Mouse (Mus musculus) heart, embryonic 10.5 days (tissue): Measurements from ENCODE around the gene Ankub1. TPM values are rescaled to one million over a fixed set of nuclear protein-coding genes. Genes with fewer than 3 reads are reported as not detected.
A peak's percentile ranks its signal among the peaks of the same experiment; 100 is the strongest.

Experiments
- DNase-seq: peaks from one replicate; pipeline ENCODE4 v3.0.0-alpha.2; 2017; ENCODE audit warnings: low spot score
- H3K27ac ChIP-seq: fragments of 300-500 bp; sonication (generic); 2 replicates; pipeline ENCODE4 v1.5.1; 2016; ENCODE audit warnings: mild to moderate bottlenecking
- H3K27me3 ChIP-seq: fragments of 300-500 bp; sonication (generic); 2 replicates; pipeline ENCODE4 v1.6.1; 2016; ENCODE audit warnings: mild to moderate bottlenecking; ENCODE audit not compliant: poor library complexity, insufficient read depth, severe bottlenecking
- H3K36me3 ChIP-seq: fragments of 300-500 bp; sonication (generic); 2 replicates; pipeline ENCODE4 v1.6.1; 2016; ENCODE audit warnings: mild to moderate bottlenecking, moderate library complexity
- H3K4me1 ChIP-seq: fragments of 300-500 bp; sonication (generic); 2 replicates; pipeline ENCODE4 v1.6.1; 2016; ENCODE audit warnings: mild to moderate bottlenecking
- H3K4me3 ChIP-seq: fragments of 300-500 bp; sonication (generic); 2 replicates; pipeline ENCODE4 v1.5.1; 2016; ENCODE audit warnings: mild to moderate bottlenecking, moderate library complexity
- H3K9me3 ChIP-seq: fragments of 300-500 bp; sonication (generic); 2 replicates; pipeline ENCODE4 v1.6.1; 2016; ENCODE audit warnings: mild to moderate bottlenecking, moderate library complexity
- WGBS: fragments of 180-500 bp; shearing (Covaris S2); methylation state at CpG from one replicate; pipeline ENCODE4 v1.1.7; 2016; 5-methylcytosine and 5-hydroxymethylcytosine counted together
- polyA plus RNA-seq: library from polyadenylated mRNA; unstranded; fragments of >200 nt; fragmentation: Nextera tagmentation; extraction: Ambion mirVana; gene quantifications from 2 replicates; pipeline ENCODE4 v1.2.1, GENCODE M21; 2016

Ankub1 gene
- polyA plus RNA-seq = 0.09 TPM in 1 of 2 replicates, not detected in the other

GRCm38 (mm10) chr3:57692719-57693118 is at the start of gene Ankub1:
Gene Ankub1 (minus strand): TSS chr3:57692799.
- no peaks in the 10 kb centered on the region for H3K4me1 ChIP-seq
- DNase-seq = no peak
- WGBS = 72% methylated on average over 2 of the region's 2 CpGs

GRCm38 (mm10) chr3:57739830-57740229 is 47.2 kb upstream of the Ankub1 start:
- H3K4me1 ChIP-seq = peaks cover 5% of the 10 kb centered on the region
- no peak overlapping the region for H3K27ac ChIP-seq
- WGBS = 96% methylated on average over 1 of the region's 1 CpGs
- no peaks in the 10 kb centered on the region for H3K9me3 ChIP-seq
- no peak overlapping the region for H3K4me3 ChIP-seq
- no peak for DNase-seq
- no peaks in the 10 kb centered on the region for H3K27me3 ChIP-seq
- H3K36me3 ChIP-seq = no peaks in the 10 kb centered on the region

More at GRCm38 (mm10) chr3:57692719-57693118, at the start of gene Ankub1:
- H3K27me3 ChIP-seq = no peaks in the 10 kb centered on the region
- no peak within 1 kb of the TSS for H3K4me3 ChIP-seq
- H3K9me3 ChIP-seq = no peaks in the 10 kb centered on the region
- H3K27ac ChIP-seq = no peak within 1 kb of the TSS
- H3K36me3 ChIP-seq = no peaks in the 10 kb centered on the region

- no peaks in the 10 kb centered on the region for H3K36me3 ChIP-seq
- H3K4me3 ChIP-seq = peak overlapping the region; percentile 85
- H3K27ac ChIP-seq = peak overlapping the region; percentile 93
- no peaks in the 10 kb centered on the region for H3K9me3 ChIP-seq
- H3K27me3 ChIP-seq = no peaks in the 10 kb centered on the region
- H3K4me1 ChIP-seq = peaks cover 5% of the 10 kb centered on the region
- WGBS = 2% methylated on average over 13 of the region's 13 CpGs
- no peak for DNase-seq
Measured at GRCm38 (mm10) chr3:57736419-57737095, 44.0 kb upstream of the Ankub1 start.

GRCm38 (mm10) chr3:57735511-57736370 is 43.1 kb upstream of the Ankub1 start, which contains the start of gene Rnf13:
Gene Rnf13 (plus strand): TSS chr3:57736062.
- Histone ChIP-seq H3K4me3 (peak within 1 kb of the TSS; percentile 85), H3K27me3 (no peaks in the 10 kb centered on the region), H3K27ac (peak within 1 kb of the TSS; percentile 93), H3K9me3 (no peaks in the 10 kb centered on the region), H3K36me3 (no peaks in the 10 kb centered on the region), H3K4me1 (peaks cover 5% of the 10 kb centered on the region)
- peak; percentile 98 for DNase-seq
- under 1% methylated on average over 59 of the region's 59 CpGs for WGBS

GRCm38 (mm10) chr3:57732206-57732915 is 39.8 kb upstream of the Ankub1 start:
- WGBS = 79% methylated on average over 5 of the region's 5 CpGs
- no peaks in the 10 kb centered on the region for H3K27me3 ChIP-seq
- DNase-seq = no peak
- no peaks in the 10 kb centered on the region for H3K36me3 ChIP-seq
- H3K9me3 ChIP-seq = no peaks in the 10 kb centered on the region
- H3K4me3 ChIP-seq = no peak overlapping the region
- peaks cover 5% of the 10 kb centered on the region for H3K4me1 ChIP-seq
- H3K27ac ChIP-seq = no peak overlapping the region

- Histone ChIP-seq H3K27ac (no peak overlapping the region), H3K27me3 (no peaks in the 10 kb centered on the region), H3K9me3 (no peaks in the 10 kb centered on the region), H3K4me3 (no peak overlapping the region), H3K4me1 (no peaks in the 10 kb centered on the region), H3K36me3 (no peaks in the 10 kb centered on the region)
- no peak for DNase-seq
- WGBS = 88% methylated on average over 6 of the region's 6 CpGs
Measured at GRCm38 (mm10) chr3:57714151-57714550, 21.6 kb upstream of the Ankub1 start.

- Histone ChIP-seq H3K4me1 (no peaks in the 10 kb centered on the region), H3K4me3 (no peak overlapping the region), H3K9me3 (no peaks in the 10 kb centered on the region), H3K27me3 (no peaks in the 10 kb centered on the region), H3K27ac (no peak overlapping the region), H3K36me3 (no peaks in the 10 kb centered on the region)
- WGBS = 91% methylated on average over 9 of the region's 9 CpGs
- DNase-seq = no peak
Measured at GRCm38 (mm10) chr3:57696779-57697178, 4.2 kb upstream of the Ankub1 start.

GRCm38 (mm10) chr3:57696249-57696648 is 3.6 kb upstream of the Ankub1 start:
- H3K36me3 ChIP-seq = no peaks in the 10 kb centered on the region
- H3K4me1 ChIP-seq = no peaks in the 10 kb centered on the region
- H3K4me3 ChIP-seq = no peak overlapping the region
- H3K27me3 ChIP-seq = no peaks in the 10 kb centered on the region
- H3K9me3 ChIP-seq = no peaks in the 10 kb centered on the region
- WGBS = 88% methylated on average over 4 of the region's 4 CpGs
- DNase-seq = no peak
- no peak overlapping the region for H3K27ac ChIP-seq

- Histone ChIP-seq H3K9me3 (no peaks in the 10 kb centered on the region), H3K4me3 (no peak overlapping the region), H3K27ac (no peak overlapping the region), H3K4me1 (no peaks in the 10 kb centered on the region), H3K27me3 (no peaks in the 10 kb centered on the region), H3K36me3 (no peaks in the 10 kb centered on the region)
- 80% methylated on average over 4 of the region's 4 CpGs for WGBS
- no peak for DNase-seq
Measured at GRCm38 (mm10) chr3:57691772-57692171, 827 bp downstream of the Ankub1 start.

- Histone ChIP-seq H3K27me3 (no peaks in the 10 kb centered on the region), H3K4me3 (no peak overlapping the region), H3K9me3 (no peaks in the 10 kb centered on the region), H3K36me3 (no peaks in the 10 kb centered on the region), H3K4me1 (no peaks in the 10 kb centered on the region), H3K27ac (no peak overlapping the region)
- DNase-seq = no peak
Measured at GRCm38 (mm10) chr3:57677786-57678185, 14.8 kb downstream of the Ankub1 start.

- H3K4me1 ChIP-seq = no peaks in the 10 kb centered on the region
- no peak for DNase-seq
- 78% methylated on average over 2 of the region's 2 CpGs for WGBS
Measured at GRCm38 (mm10) chr3:57674075-57674474, 18.5 kb downstream of the Ankub1 start.

GRCm38 (mm10) chr3:57673586-57673985 is 19.0 kb downstream of the Ankub1 start:
- 81% methylated on average over 4 of the region's 4 CpGs for WGBS
- Histone ChIP-seq H3K4me3 (no peak overlapping the region), H3K27me3 (no peaks in the 10 kb centered on the region), H3K36me3 (no peaks in the 10 kb centered on the region), H3K4me1 (no peaks in the 10 kb centered on the region), H3K27ac (no peak overlapping the region), H3K9me3 (no peaks in the 10 kb centered on the region)
- no peak for DNase-seq

More at GRCm38 (mm10) chr3:57674075-57674474, 18.5 kb downstream of the Ankub1 start:
- Histone ChIP-seq H3K36me3 (no peaks in the 10 kb centered on the region), H3K4me3 (no peak overlapping the region), H3K27ac (no peak overlapping the region), H3K9me3 (no peaks in the 10 kb centered on the region), H3K27me3 (no peaks in the 10 kb centered on the region)
